Mouse (Mus musculus) cerebellum, adult (tissue): ENCODE measurements around the gene Fgf23.

ENCODE experiments used
- ATAC-seq: cut with Nextera tagmentation; 2 replicates; pipeline ENCODE4 v1.9.2; 2017; ENCODE audit warnings: mild to moderate bottlenecking, moderate library complexity, mixed read lengths; ENCODE audit not compliant: insufficient number of reproducible peaks, low FRiP score, low TSS enrichment

Fgf23 gene

GRCm38 (mm10) chr6:127109402-127109930 is 36.8 kb downstream of the Fgf23 start, which contains the start of gene Tigar:
TSS of gene Tigar (minus strand) at chr6:127109557.
- peak; percentile 96 for ATAC-seq

- no peak for ATAC-seq
Observed at GRCm38 (mm10) chr6:127114753-127115456, 42.2 kb downstream of the Fgf23 start.

GRCm38 (mm10) chr6:127122221-127122806 is 49.6 kb downstream of the Fgf23 start:
- ATAC-seq, result no peak

GRCm38 (mm10) chr6:127122996-127123395 is 50.3 kb downstream of the Fgf23 start:
- ATAC-seq, result no peak

- no peak for ATAC-seq
Observed at GRCm38 (mm10) chr6:127123506-127123905, 50.8 kb downstream of the Fgf23 start.

- no peak for ATAC-seq
Observed at GRCm38 (mm10) chr6:127129659-127130058, 57.0 kb downstream of the Fgf23 start.

GRCm38 (mm10) chr6:127130377-127130776 is 57.7 kb downstream of the Fgf23 start:
- no peak for ATAC-seq
